Mouse (Mus musculus): ENCODE results near the gene Atad5. TPM values are rescaled to one million over a fixed set of nuclear protein-coding genes. Genes with fewer than 3 reads are reported as not detected.
A peak's percentile ranks its signal among the peaks of the same experiment; 100 is the strongest.
"Not testable (repeated sequence)": the region's sequence is repeated elsewhere in the genome, so short reads cannot be mapped to it uniquely, and the experiment has no call there.

Atad5 gene
- polyA plus RNA-seq (2012; rRNA removed) = 9.4 and 10.8 TPM in 2 replicates

DNA sequence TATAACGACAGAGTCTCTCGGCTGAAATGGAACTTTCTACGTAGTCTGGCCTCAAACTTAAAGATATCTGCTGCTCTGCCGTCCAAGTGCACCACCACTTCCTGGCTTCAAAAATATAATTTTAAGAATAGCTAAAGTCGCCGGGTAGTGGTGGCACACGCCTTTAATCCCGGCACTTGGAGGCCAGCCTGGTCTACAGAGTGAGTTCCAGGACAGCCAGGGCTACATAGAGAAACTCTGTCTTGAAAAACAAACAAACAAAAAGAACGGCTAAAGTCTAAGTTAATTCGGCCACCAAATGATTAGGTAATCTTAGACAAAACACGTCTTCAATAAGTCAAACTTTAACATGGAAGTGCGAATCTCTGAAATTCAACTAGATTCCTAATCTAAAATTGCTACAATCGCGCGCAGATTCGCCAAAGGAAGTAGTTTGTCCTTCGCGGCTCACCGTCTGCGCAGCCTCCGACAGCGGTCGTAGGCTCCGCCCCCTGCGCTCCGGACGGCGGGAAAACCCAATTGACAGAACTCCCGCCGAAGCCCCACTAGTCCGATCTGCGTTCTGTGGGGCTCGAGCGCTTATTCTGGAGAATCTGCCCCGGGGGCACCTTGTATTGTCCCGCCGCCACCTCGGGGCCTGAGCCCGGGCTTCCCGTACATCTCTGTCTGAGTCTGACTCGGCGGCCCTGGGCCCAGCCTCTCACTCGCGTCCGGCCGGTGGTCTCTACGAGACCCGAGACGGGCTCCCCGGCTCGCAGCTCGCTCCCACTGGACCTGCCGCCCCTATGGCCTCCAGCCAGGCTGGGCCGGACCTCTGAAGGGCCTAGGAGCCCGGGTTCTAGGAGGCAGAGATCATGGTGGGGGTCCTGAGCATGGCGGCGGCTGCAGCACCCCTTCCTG is at the start of gene Atad5:
Gene Atad5 (plus strand): TSS at position 484 of the 900 bp plus-strand sequence.
- TF ChIP-seq POLR2A (IDR thresholded peaks at IDR 0.05; ENCODE audit: borderline replicate concordance, extremely low read depth, insufficient read depth, insufficient read length, poor library complexity, severe bottlenecking) (no peak), CTCF (IDR thresholded peaks at IDR 0.05; ENCODE audit: borderline replicate concordance, extremely low read depth, insufficient read depth, insufficient read length) (no peak)
- peak; percentile 94 for DNase-seq (ENCODE audit: low read depth)

DNA sequence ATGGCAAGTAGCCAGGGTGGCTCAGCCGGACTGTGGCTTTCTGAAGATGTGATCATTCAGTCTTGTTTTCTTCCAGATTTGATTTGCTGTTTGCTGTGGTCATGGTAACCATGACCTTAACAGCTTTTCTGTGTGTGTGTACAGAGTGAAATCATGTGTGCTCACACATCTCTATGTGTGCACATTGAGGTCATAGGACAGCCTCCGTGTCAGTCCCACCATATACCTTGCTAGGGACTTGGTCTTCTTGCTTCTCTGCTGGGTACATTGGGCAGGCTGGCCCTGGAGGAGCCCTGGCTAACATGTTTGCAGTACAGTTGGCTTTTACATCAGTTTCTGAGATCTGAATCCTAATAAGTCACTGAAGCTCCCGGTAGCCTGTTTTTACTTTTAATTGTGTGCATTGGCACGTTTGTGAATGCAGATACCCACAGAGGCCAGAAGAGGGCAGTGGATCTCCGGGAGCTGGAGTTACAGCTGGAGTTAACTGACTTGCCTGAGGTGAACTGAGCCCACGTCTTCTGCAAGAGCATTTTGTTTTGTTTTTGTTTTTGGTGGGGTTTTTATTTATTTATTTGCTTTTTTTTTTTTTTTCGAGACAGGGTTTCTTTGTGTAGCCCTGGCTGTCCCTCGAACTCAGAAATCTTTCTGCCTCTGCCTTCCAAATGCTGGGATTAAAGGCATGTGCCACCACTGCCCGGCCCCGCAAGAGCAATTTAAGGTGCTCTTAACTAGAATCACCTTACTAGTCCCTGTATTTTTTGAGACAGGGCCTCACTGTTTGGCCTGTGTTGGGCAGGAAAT is 46.4 kb upstream of the Atad5 start:
- DNase-seq (ENCODE audit: low read depth) = peak; percentile 64

DNA sequence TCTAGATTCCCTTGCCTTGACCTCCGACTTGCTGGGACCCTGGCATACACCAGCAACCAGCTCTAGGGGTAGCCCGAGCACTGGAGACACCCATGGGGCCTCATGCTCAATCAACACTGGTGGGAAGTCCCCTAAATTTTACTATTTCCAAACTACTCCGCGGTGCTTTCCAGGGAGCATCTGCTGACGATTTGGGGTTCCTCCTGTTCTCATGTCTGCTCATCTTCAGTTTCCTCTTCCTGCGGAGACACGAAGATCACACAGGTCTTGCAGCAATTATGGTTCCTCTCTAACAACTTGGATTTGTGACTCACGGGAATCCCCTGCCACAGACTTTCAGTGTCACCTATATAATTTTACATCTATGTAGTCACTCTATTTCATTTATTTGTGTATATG is 45.8 kb upstream of the Atad5 start:
- TF ChIP-seq CTCF (IDR thresholded peaks at IDR 0.05; ENCODE audit: borderline replicate concordance, extremely low read depth, insufficient read depth, insufficient read length) (no peak), POLR2A (IDR thresholded peaks at IDR 0.05; ENCODE audit: borderline replicate concordance, extremely low read depth, insufficient read depth, insufficient read length, poor library complexity, severe bottlenecking) (no peak)
- DNase-seq (ENCODE audit: low read depth) = no peak

More for the DNA sequence above, 46.4 kb upstream of the Atad5 start:
- TF ChIP-seq POLR2A (IDR thresholded peaks at IDR 0.05; ENCODE audit: borderline replicate concordance, extremely low read depth, insufficient read depth, insufficient read length, poor library complexity, severe bottlenecking) (no peak), CTCF (IDR thresholded peaks at IDR 0.05; ENCODE audit: borderline replicate concordance, extremely low read depth, insufficient read depth, insufficient read length) (peak; percentile 73; the same call in 1 of the 2 replicates)

GRCm38 (mm10) chr11:80046856-80047255 is 42.3 kb upstream of the Atad5 start:
- TF ChIP-seq POLR2A (IDR thresholded peaks at IDR 0.05; ENCODE audit: borderline replicate concordance, extremely low read depth, insufficient read depth, insufficient read length, poor library complexity, severe bottlenecking) (no peak), CTCF (IDR thresholded peaks at IDR 0.05; ENCODE audit: borderline replicate concordance, extremely low read depth, insufficient read depth, insufficient read length) (no peak)
- no peak for DNase-seq (ENCODE audit: low read depth)

GRCm38 (mm10) chr11:80050088-80050487 is 39.1 kb upstream of the Atad5 start:
- DNase-seq (ENCODE audit: low read depth) = no peak
- TF ChIP-seq CTCF (IDR thresholded peaks at IDR 0.05; ENCODE audit: borderline replicate concordance, extremely low read depth, insufficient read depth, insufficient read length) = no peak
- TF ChIP-seq POLR2A (IDR thresholded peaks at IDR 0.05; ENCODE audit: borderline replicate concordance, extremely low read depth, insufficient read depth, insufficient read length, poor library complexity, severe bottlenecking) = no peak

- TF ChIP-seq CTCF (IDR thresholded peaks at IDR 0.05; ENCODE audit: borderline replicate concordance, extremely low read depth, insufficient read depth, insufficient read length) = no peak
- TF ChIP-seq POLR2A (IDR thresholded peaks at IDR 0.05; ENCODE audit: borderline replicate concordance, extremely low read depth, insufficient read depth, insufficient read length, poor library complexity, severe bottlenecking) = no peak
- DNase-seq (ENCODE audit: low read depth) = no peak
Observed at GRCm38 (mm10) chr11:80052456-80052855, 36.7 kb upstream of the Atad5 start.

DNA sequence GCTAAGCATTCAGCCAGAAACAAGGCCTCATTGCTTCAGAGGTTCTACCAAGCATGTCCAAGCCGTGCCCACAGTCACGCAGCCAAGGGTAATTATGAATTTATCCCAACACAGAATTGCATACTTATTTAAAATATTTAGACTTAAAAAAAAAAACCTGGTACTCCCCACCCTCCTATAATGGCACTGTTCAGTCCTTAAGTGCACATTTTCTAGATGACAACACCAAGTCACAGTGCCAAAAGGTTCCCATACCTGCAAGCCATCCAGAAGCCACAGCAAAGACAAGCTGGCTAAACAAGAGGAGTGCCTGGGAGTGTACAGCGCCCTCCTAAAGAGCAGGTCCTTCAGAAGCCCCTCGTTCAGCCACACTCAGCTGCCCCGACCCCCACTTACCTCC is 36.0 kb upstream of the Atad5 start:
- DNase-seq (ENCODE audit: low read depth) = no peak
- TF ChIP-seq CTCF (IDR thresholded peaks at IDR 0.05; ENCODE audit: borderline replicate concordance, extremely low read depth, insufficient read depth, insufficient read length) (no peak), POLR2A (IDR thresholded peaks at IDR 0.05; ENCODE audit: borderline replicate concordance, extremely low read depth, insufficient read depth, insufficient read length, poor library complexity, severe bottlenecking) (no peak)

GRCm38 (mm10) chr11:80054659-80055058 is 34.5 kb upstream of the Atad5 start:
- TF ChIP-seq POLR2A (IDR thresholded peaks at IDR 0.05; ENCODE audit: borderline replicate concordance, extremely low read depth, insufficient read depth, insufficient read length, poor library complexity, severe bottlenecking) = no peak
- no peak for DNase-seq (ENCODE audit: low read depth)

DNA sequence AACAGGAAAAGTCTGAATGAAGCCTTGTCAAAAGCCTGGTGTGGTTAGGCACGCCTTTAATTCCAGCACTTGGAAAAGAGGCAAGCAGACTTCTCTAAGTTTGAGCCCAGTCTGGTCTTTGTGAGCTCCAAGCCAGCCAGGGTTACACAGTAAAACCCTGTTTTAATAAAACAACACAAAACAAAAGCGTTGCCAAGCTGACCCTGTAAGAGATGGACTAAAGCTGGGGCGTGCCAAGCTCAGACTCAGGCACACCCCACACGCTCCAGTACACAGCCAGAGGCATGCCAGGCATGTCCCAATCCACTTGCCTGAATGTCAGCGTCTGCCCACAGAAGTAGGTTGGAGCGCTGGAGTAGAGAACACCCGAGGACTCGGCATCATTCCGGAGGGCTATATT is 33.1 kb upstream of the Atad5 start:
- TF ChIP-seq CTCF (IDR thresholded peaks at IDR 0.05; ENCODE audit: borderline replicate concordance, extremely low read depth, insufficient read depth, insufficient read length) (no peak), POLR2A (IDR thresholded peaks at IDR 0.05; ENCODE audit: borderline replicate concordance, extremely low read depth, insufficient read depth, insufficient read length, poor library complexity, severe bottlenecking) (no peak)
- no peak for DNase-seq (ENCODE audit: low read depth)

GRCm38 (mm10) chr11:80062159-80062558 is 27.0 kb upstream of the Atad5 start:
- TF ChIP-seq POLR2A (IDR thresholded peaks at IDR 0.05; ENCODE audit: borderline replicate concordance, extremely low read depth, insufficient read depth, insufficient read length, poor library complexity, severe bottlenecking) (no peak), CTCF (IDR thresholded peaks at IDR 0.05; ENCODE audit: borderline replicate concordance, extremely low read depth, insufficient read depth, insufficient read length) (no peak)
- DNase-seq (ENCODE audit: low read depth) = peak; percentile 64

DNA sequence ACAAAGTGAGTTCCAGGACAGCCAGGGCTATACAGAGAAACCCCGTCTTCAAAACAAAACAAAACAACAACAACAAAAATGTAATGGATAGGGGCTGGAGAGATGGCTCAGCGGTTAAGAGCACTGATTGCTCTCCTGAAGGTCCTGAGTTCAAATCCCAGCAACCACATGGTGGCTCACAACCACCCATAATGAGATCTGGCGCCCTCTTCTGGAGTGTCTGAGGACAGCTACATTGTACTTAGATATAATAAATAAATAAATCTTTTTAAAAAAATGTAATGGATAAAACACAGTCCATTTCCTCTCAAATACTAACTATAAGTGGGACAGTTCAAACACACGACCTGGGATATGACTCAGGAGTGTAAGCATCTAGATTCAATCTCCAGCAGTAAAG is 22.8 kb upstream of the Atad5 start:
- not testable (repeated sequence) for DNase-seq (ENCODE audit: low read depth)

DNA sequence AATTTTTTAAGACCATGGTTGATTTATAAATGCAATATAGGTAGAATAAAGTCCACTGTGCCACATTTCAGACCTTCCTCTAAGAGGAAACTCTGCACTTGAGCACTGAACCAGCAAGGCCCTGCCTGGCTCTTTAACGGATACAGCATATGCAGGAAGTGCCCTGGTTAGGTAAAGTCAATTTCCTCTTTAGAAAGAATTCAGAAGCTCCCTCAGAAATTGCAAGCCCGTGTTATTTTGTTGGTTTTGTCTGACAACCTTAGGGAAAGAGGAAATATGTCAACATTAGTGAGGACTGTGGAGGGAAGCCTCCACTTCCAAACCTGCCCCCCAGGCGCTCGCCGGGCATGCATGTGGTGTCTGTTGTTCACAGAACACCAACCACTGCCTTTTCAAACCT is 21.6 kb upstream of the Atad5 start:
- no peak for DNase-seq (ENCODE audit: low read depth)

More for the DNA sequence above, 21.6 kb upstream of the Atad5 start:
- TF ChIP-seq CTCF (IDR thresholded peaks at IDR 0.05; ENCODE audit: borderline replicate concordance, extremely low read depth, insufficient read depth, insufficient read length) = no peak
- no peak for TF ChIP-seq POLR2A (IDR thresholded peaks at IDR 0.05; ENCODE audit: borderline replicate concordance, extremely low read depth, insufficient read depth, insufficient read length, poor library complexity, severe bottlenecking)
